Mouse (Mus musculus): ENCODE results near the gene Rap1gap2.

Gene Rap1gap2

DNA sequence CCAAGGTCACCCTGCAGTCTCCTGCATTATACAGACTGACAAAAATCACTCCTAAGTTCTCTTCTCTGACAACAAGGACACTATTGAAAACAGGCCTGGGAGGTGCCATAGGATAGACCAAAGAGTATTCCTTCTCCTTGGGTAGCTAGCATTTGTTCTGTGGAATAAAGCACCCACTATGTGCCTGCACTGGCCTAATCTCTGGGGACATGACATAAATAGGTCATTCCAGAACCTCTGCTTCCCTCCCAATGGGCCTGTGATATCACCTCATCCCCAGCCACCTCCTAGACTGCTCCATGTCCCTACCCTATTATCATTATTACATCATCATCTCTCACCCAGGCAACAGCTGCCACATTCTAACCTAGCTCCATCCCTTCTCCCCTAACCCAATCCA is 108.7 kb downstream of the Rap1gap2 start:
- no peak for DNase-seq (ENCODE audit: low spot score)

DNA sequence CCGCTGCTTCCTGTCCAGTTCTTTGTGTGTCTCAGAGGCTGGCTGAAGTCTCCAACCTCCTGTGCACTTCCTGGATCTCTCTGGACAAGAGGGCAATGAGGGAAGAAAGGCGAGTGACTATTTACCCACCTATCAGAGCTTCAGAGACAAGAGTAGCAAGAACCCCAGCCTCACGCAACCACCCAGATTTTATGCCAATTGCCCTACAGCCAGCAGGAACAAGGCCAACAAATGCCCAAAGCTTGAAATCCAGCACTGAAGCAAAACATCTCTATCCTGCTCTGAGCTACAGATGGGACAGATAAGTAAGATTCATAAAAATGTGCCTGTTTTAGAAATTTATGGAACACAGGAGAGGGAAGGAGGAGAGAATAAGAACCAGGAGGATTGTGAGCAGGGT is 109.7 kb downstream of the Rap1gap2 start:
- DNase-seq (ENCODE audit: low spot score), result no peak

DNA sequence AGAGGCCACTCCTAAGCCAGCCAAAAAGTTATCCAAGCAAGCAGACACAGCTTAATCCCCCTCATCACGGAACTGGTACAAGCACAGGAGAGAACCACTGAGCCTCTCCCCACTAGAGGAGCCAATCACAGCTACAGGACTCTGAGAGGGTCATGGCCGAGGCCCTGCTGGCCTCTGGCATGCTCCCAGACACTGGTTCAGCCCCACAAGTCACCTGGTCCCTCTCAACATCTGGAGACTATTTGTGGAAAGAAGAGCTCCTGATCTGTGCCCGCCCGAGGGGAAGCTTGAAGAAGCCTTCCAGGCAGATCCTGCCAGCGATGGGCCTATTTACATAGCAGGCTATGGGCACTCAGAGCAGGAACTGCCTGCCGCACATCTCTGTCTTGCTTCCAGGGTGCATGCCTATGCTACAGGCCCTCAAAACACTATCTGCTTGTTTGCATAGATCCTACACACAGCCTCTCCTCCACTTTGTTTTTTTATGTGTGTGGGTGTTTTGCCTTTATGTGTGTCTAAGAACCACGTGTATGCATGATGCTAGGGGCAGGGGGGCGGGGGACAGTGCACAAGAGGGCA is 111.1 kb downstream of the Rap1gap2 start:
- DNase-seq (ENCODE audit: low spot score), result peak; percentile 38

- no peak for DNase-seq (ENCODE audit: low spot score)
These were observed 111.7 kb downstream of the Rap1gap2 start for GRCm38 (mm10) chr11:74499058-74499457.

DNA sequence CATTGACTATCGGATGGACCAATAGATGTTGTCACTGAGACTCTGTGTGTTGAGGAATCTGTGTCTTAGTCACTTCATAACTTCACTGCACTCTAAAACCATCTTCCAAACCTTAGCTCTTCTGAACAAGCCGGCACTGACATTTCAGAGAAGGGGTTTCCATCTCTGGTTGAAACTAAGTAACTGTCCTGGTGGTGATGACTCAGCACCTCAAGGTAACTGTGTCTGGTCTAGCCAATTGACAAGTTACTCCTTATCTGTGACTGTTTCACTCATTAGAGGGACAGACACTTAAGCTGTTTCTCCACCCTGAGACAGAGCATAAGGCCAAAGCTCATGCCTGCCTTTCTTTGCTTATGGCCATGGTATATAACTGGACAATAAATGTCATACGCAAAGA is 114.1 kb downstream of the Rap1gap2 start:
- DNase-seq (ENCODE audit: low spot score), result no peak

DNA sequence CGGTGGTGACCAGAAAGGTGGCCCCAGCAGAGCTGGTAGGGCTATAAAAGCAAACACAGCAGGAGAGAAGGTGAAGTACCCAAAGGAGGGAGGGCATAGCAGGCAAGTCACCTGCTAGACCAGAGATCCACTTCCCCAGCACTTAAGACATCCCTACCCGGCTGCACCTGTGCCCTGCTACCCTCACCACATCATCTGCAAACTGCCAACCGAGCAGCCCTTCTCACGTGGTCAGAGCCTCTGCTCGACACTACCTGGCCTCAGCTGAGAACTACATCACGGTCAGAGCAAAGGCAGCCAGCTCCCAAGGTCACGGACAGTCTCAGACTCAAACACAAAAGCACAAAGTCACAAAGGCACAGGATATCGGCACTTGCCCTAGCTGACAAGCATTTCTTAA is 116.8 kb downstream of the Rap1gap2 start:
- no peak for DNase-seq (ENCODE audit: low spot score)

DNA sequence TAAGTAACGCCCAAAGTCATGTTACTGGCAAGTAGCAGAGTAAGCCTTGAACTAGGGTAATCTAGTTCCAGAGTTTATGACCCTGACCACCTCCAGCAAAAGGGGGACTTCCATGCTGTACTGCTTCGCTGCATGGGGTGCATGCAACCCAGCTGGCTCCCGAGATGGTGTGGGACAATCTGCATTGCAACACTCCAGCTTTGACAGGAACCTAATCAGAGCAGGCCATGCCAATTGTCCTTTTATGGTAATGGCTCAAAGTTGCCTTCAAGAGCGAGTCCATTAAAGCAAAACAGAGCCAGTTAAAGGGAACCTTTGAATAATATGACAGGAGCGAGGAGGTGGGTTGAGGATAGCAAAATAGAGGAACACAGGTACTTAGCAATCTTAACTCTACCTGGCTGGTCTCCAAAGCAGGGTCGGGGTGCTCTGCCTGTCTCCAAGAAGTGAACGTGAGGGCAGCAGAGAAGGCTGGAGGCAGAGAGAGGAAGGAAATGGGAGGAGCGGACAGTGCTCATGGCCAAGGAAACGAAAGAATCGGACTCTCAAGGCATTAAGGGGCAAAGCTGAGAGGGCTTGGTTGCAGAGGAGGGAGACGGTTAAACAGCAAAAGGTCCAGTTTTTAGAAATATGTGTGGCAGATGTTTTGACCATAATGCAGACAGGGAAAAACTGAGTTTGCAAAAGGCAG is 117.4 kb downstream of the Rap1gap2 start:
- no peak for DNase-seq (ENCODE audit: low spot score)

DNA sequence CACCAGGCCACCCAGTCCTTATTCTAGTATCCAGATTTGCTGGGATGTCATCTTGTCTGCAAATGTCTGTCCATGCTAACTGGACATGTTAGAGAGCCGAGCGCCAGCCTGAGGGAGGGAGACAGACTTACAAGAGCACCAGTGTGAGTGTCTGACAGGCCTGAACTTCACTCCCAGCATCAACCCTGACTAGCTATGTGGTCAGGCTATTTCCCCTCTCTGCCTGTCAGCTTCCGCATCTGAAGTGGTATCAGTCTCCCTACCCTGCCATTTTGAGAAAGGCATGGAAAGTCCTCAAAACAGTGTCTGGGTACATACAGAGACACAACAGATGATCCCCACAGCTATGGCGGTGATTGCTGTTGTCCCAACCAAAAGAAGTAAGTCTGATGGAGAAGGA is 119.6 kb downstream of the Rap1gap2 start:
- no peak for DNase-seq (ENCODE audit: low spot score)

GRCm38 (mm10) chr11:74489239-74489638 is 121.5 kb downstream of the Rap1gap2 start:
- no peak for DNase-seq (ENCODE audit: low spot score)

- no peak for DNase-seq (ENCODE audit: low spot score)
These were observed 122.8 kb downstream of the Rap1gap2 start for GRCm38 (mm10) chr11:74487952-74488351.

- no peak for DNase-seq (ENCODE audit: low spot score)
These were observed 125.1 kb downstream of the Rap1gap2 start for GRCm38 (mm10) chr11:74485435-74486217.

GRCm38 (mm10) chr11:74483871-74484270 is 126.8 kb downstream of the Rap1gap2 start:
- DNase-seq (ENCODE audit: low spot score), result no peak

- DNase-seq (ENCODE audit: low spot score), result no peak
These were observed 127.4 kb downstream of the Rap1gap2 start for GRCm38 (mm10) chr11:74483153-74483817.

DNA sequence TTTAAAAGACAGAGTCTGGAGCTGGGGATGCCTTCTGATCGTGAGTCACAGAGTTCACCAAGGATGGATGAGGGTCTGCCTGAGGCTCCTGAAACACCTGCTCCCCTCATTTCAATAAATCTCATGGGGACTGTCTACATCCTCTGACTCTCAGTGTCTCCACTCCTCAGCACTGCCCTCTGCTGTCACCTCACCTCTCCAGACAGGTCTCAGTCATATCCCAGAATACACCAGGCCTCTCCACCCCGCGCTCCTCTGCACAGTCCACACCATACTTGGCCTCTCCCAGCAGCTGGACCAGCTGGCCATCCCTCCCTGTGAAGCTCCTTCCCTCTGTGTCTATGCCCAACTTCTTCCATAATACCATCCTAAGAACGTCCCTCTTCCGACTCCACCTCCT is 128.9 kb downstream of the Rap1gap2 start:
- no peak for DNase-seq (ENCODE audit: low spot score)

- no peak for DNase-seq (ENCODE audit: low spot score)
These were observed 130.9 kb downstream of the Rap1gap2 start for GRCm38 (mm10) chr11:74479715-74480289.

DNA sequence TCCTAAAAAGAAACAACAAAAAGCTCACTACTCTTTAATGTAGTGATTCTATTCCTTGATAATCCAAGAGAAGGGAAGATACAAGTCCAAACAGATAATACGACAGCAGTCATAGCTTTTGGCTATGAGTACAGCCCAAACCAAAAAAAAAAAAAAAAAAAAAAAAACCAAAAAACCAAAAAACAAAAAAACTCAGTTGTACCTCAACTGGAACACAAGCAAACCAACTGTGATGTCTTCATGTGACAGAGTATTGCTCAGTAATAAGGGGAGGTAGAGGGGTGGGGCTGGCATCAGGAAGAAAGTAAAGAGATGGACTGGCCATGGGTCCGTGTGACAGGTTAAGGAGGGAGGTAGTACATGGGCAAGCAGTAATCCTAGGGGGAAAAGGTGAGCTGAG is 131.8 kb downstream of the Rap1gap2 start:
- DNase-seq (ENCODE audit: low spot score), result no peak

GRCm38 (mm10) chr11:74472671-74473070 is 138.0 kb downstream of the Rap1gap2 start:
- no peak for DNase-seq (ENCODE audit: low spot score)

DNA sequence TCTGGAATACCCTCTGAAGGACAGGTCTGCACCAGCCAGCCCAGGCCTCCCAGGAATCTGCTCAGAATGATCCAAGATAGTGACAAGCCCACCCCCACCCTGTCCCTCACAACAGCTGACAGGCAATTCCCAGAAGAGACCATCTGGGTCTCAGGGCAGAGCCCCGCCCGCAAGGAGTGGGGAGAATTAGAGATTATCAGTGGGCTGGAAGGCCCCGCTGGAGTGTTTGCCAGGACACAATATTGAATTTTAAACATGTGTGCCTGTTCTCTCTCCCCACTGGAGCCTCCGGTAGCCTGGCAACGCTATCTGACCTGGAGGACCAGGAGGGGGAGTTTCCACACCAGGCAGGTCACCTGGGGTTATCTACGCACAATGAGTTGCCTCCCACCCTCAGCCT is 142.5 kb downstream of the Rap1gap2 start:
- DNase-seq (ENCODE audit: low spot score), result peak; percentile 38

DNA sequence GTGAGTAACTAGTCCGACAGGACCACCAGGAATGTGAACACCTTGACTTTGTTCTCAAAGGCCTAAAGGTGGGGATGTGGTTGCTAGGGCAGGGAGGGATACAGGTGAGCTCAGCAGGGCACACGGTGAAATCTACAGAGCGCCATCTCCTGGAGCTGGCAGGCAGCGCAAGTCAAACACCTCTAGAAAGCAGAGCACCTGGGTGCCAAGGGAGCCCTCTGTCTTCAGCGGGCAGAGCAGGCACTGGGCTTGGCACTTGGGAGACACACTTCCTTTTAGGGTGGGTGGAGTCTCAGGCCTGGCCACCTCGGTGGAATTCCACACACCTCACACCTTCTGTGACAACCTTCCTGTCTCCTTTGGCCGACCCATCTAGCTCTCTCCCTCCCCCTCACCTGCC is 145.0 kb downstream of the Rap1gap2 start:
- no peak for DNase-seq (ENCODE audit: low spot score)

DNA sequence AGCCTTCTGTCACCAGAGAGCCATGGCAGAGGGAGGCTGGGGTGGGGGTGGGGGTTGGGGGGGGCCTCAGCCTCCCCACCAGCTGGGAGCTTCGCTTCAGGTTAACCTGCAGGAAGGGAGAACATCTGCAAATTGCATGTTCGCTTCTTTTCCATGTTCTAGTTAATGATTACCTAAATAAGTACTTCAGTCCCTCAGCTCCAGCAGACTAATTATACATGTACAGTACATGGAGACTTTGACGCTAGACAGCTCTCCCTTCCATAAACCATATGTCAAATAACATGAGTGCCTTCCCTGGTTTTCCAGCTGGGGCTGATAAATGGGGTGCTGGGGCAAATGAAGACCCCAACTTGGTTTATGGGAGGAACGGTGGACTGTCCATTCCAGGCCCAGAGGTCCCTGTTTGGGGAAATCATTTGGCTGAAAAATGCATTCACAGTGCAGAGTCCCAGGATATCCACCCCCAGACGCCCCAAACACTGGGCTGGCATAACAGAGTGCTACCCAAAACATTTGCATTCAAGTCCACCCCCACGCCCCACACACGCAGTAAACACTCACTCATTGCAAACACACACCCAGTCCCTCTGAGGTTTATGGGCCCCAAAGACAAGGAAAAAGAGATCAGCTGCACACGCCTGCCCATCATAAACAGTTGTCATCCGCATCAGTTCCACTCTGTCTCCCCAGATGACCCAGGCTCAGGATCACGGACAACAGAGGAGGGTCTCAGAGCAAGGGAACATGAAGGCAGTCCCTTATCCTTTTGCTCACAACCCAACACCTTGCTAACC is 146.3 kb downstream of the Rap1gap2 start:
- no peak for DNase-seq (ENCODE audit: low spot score)

GRCm38 (mm10) chr11:74462651-74463050 is 148.1 kb downstream of the Rap1gap2 start:
- no peak for DNase-seq (ENCODE audit: low spot score)

DNA sequence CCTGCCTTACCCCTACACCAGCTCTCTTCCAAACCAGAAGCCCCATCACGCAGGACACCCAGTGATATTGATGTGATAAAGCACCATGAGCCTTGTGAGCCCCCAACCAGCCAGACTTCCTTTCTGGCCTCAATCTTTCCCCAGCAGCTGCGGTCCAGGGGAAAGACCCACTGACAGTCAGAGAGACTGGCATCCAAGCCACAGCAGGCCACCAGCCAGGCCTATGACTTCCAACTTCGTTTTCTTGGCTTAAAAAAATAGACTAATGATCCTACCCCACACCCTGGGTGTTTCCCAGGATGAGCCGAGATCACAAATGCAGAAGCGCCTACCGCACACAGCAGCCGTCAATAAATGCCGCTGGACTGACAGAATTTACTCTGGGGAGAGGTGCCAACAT is 151.1 kb downstream of the Rap1gap2 start:
- no peak for DNase-seq (ENCODE audit: low spot score)
